Mouse (Mus musculus): ENCODE data around the gene Hyal1.

- TF ChIP-seq MAZ (IDR thresholded peaks at IDR 0.05; ENCODE audit: low read depth, low read length) (no peak), MAFK (IDR thresholded peaks at IDR 0.05; ENCODE audit: borderline replicate concordance, low read depth, low read length) (no peak), MAX (IDR thresholded peaks at IDR 0.05; ENCODE audit: low read length) (no peak), TCF12 (IDR thresholded peaks at IDR 0.05; ENCODE audit: low read depth, low read length) (no peak), NELFE (IDR thresholded peaks at IDR 0.05; ENCODE audit: low read depth, low read length) (no peak), CTCF (IDR thresholded peaks at IDR 0.05 in 2 of 3, conservative IDR thresholded peaks at IDR 0.05 in 1 of 3; ENCODE audit: control insufficient read depth in 1 of 3, insufficient read depth in 1 of 3, low read depth in 2 of 3, low read length in 3 of 3, poor library complexity in 1 of 3, severe bottlenecking in 1 of 3) (no peak), POLR2A (IDR thresholded peaks at IDR 0.05; ENCODE audit: control insufficient read depth in 1 of 2, insufficient read depth in 1 of 2, low read depth in 1 of 2, low read length in 2 of 2, poor library complexity in 1 of 2) (no peak), EP300 (IDR thresholded peaks at IDR 0.05; ENCODE audit: low read depth in 1 of 2, low read length in 2 of 2) (no peak)
Measured at GRCm38 (mm10) chr9:107599842-107600241, 23.1 kb downstream of the Hyal1 start.

Data from MEL (cell line).